Mouse (Mus musculus) G1E (cell line): ENCODE results near the gene Smyd4. TPM values are rescaled to one million over a fixed set of nuclear protein-coding genes. Genes with fewer than 3 reads are reported as not detected.
"Not testable (repeated sequence)": the region's sequence is repeated elsewhere in the genome, so short reads cannot be mapped to it uniquely, and the experiment has no call there.

Experiments used
- ATAC-seq: 2 replicates; pipeline ENCODE4 v1.8.0; 2016; ENCODE audit warnings: mild to moderate bottlenecking; ENCODE audit not compliant: insufficient number of reproducible peaks, poor library complexity, low FRiP score, severe bottlenecking; ENCODE audit errors: extremely low read depth
- DNase-seq: peaks from one replicate; pipeline ENCODE4 v3.0.0; 2012; ENCODE audit warnings: low spot score
- H3K27me3 ChIP-seq: 2 replicates; pipeline ENCODE4 v1.6.1; 2012; ENCODE audit warnings: mild to moderate bottlenecking, low read length, inconsistent platforms; ENCODE audit not compliant: insufficient read depth
- H3K36me3 ChIP-seq: replicated peaks from 2 replicates; pipeline ENCODE3; 2012; ENCODE audit warnings: mild to moderate bottlenecking, inconsistent platforms
- H3K4me1 ChIP-seq: 2 replicates; pipeline ENCODE4 v1.6.1; 2012; ENCODE audit warnings: low read depth, low read length, inconsistent platforms, mixed read lengths; ENCODE audit not compliant: insufficient read depth
- H3K4me3 ChIP-seq: 2 replicates; pipeline ENCODE4 v1.5.1; 2012; ENCODE audit warnings: low read depth, mild to moderate bottlenecking, inconsistent platforms, low read length, moderate library complexity, mixed read lengths
- H3K9me3 ChIP-seq: replicated peaks from 2 replicates; pipeline ENCODE4 v1.6.1; 2012; ENCODE audit warnings: inconsistent platforms
- CTCF ChIP-seq: IDR thresholded peaks from 2 replicates; pipeline ENCODE4 v1.5.1; 2012; ENCODE audit warnings: low read depth, low read length, inconsistent platforms, mixed read lengths
- GATA1 ChIP-seq: IDR thresholded peaks from 2 replicates; pipeline ENCODE4 v1.6.1; 2012; ENCODE audit warnings: borderline replicate concordance, low read length, inconsistent platforms, mixed read lengths
- GATA2 ChIP-seq: IDR thresholded peaks from 2 replicates; pipeline ENCODE4 v1.6.1; 2012; ENCODE audit warnings: low read depth, low read length, inconsistent platforms, borderline replicate concordance
- POLR2AphosphoS5 ChIP-seq: IDR thresholded peaks from 2 replicates; pipeline ENCODE4 v1.6.1; 2012; ENCODE audit warnings: low read depth, low read length, inconsistent platforms; ENCODE audit not compliant: insufficient replicate concordance
- TAL1 ChIP-seq: conservative IDR thresholded peaks from 2 replicates; pipeline ENCODE4 v1.6.1; 2012; ENCODE audit warnings: low read depth, low read length, inconsistent platforms, mixed read lengths
- polyA plus RNA-seq: library from polyadenylated mRNA; stranded (reverse); fragments of >175 nt; gene quantifications from 2 replicates; pipeline ENCODE4 v1.2.3, GENCODE M21; 2012
- total RNA-seq, 2 experiments: library from RNA; stranded (forward) in 1 of 2; stranded (reverse) in 1 of 2; fragments of 200-1000 nt in 1 of 2; fragments of >200 nt in 1 of 2; fragmentation: Nextera tagmentation in 1 of 2; gene quantifications; 2 replicates each; pipeline ENCODE4 v1.2.3; 2014 to 2017

The Smyd4 gene
- total and polyA plus RNA-seq, 3 experiments = 1.1 to 15.0 (median 12.4) TPM

GRCm38 (mm10) chr11:75351225-75351624, 3.0 kb downstream of the Smyd4 start:
- H3K27me3 ChIP-seq = no peaks in the 10 kb centered on the region
- no peaks in the 10 kb centered on the region for H3K9me3 ChIP-seq
- peaks cover 26% of the 10 kb centered on the region for H3K4me1 ChIP-seq
- no peak overlapping the region for H3K4me3 ChIP-seq
- H3K36me3 ChIP-seq = peaks cover 33% of the 10 kb centered on the region
- ATAC-seq (no peak), DNase-seq (no peak)
- no peak for TF ChIP-seq GATA1
- no peak for TF ChIP-seq CTCF
- no peak for TF ChIP-seq GATA2
- no peak for TF ChIP-seq POLR2AphosphoS5
- TF ChIP-seq TAL1 = no peak

- Histone ChIP-seq H3K4me1 (peaks cover 6% of the 10 kb centered on the region), H3K9me3 (no peaks in the 10 kb centered on the region), H3K36me3 (peaks cover 36% of the 10 kb centered on the region), H3K4me3 (no peak overlapping the region), H3K27me3 (no peaks in the 10 kb centered on the region)
- ATAC-seq (no peak), DNase-seq (no peak)
- TF ChIP-seq GATA2 (no peak), POLR2AphosphoS5 (no peak), CTCF (no peak), GATA1 (no peak), TAL1 (no peak)
Measured at GRCm38 (mm10) chr11:75355475-75355874, 7.2 kb downstream of the Smyd4 start.

- H3K4me1 ChIP-seq = peaks cover 17% of the 10 kb centered on the region
- ATAC-seq = peak; percentile 49; the same call in 1 of the 2 replicates
- peaks cover 7% of the 10 kb centered on the region for H3K36me3 ChIP-seq
- TF ChIP-seq TAL1 (no peak), GATA2 (no peak), GATA1 (no peak), CTCF (no peak), POLR2AphosphoS5 (no peak)
- H3K9me3 ChIP-seq = no peaks in the 10 kb centered on the region
- H3K27me3 ChIP-seq = no peaks in the 10 kb centered on the region
- H3K4me3 ChIP-seq = no peak overlapping the region
- DNase-seq = peak; percentile 49
Measured at GRCm38 (mm10) chr11:75377125-75377524, 28.9 kb downstream of the Smyd4 start.

- peaks cover 12% of the 10 kb centered on the region for H3K36me3 ChIP-seq
- H3K9me3 ChIP-seq, H3K4me3 ChIP-seq, ATAC-seq, DNase-seq, H3K27me3 ChIP-seq: not testable (repeated sequence)
- H3K4me1 ChIP-seq = peaks cover 24% of the 10 kb centered on the region
Measured at GRCm38 (mm10) chr11:75378786-75379185, 30.6 kb downstream of the Smyd4 start.

GRCm38 (mm10) chr11:75383529-75383928, 35.3 kb downstream of the Smyd4 start:
- not testable (repeated sequence) for H3K4me3 ChIP-seq, DNase-seq, ATAC-seq, H3K27me3 ChIP-seq
- Histone ChIP-seq H3K9me3 (peaks cover 11% of the 10 kb centered on the region), H3K4me1 (peaks cover 13% of the 10 kb centered on the region), H3K36me3 (peaks cover 28% of the 10 kb centered on the region)

- TF ChIP-seq CTCF = no peak
- no peak for TF ChIP-seq POLR2AphosphoS5
- TF ChIP-seq GATA2 = no peak
- no peak for TF ChIP-seq GATA1
- no peak for TF ChIP-seq TAL1
- Histone ChIP-seq H3K4me3 (no peak overlapping the region), H3K36me3 (peaks cover 23% of the 10 kb centered on the region), H3K4me1 (no peaks in the 10 kb centered on the region), H3K27me3 (no peaks in the 10 kb centered on the region), H3K9me3 (no peaks in the 10 kb centered on the region)
- no peak for DNase-seq
- ATAC-seq = no peak
Measured at GRCm38 (mm10) chr11:75395611-75396010, 47.4 kb downstream of the Smyd4 start.

- no peak for TF ChIP-seq POLR2AphosphoS5
- no peak for TF ChIP-seq GATA2
- TF ChIP-seq TAL1 = no peak
- DNase-seq (no peak), ATAC-seq (no peak)
- no peaks in the 10 kb centered on the region for H3K27me3 ChIP-seq
- H3K9me3 ChIP-seq = no peaks in the 10 kb centered on the region
- peaks cover 29% of the 10 kb centered on the region for H3K36me3 ChIP-seq
- H3K4me1 ChIP-seq = no peaks in the 10 kb centered on the region
- H3K4me3 ChIP-seq = no peak overlapping the region
Measured at GRCm38 (mm10) chr11:75397452-75397851, 49.2 kb downstream of the Smyd4 start.
